Mouse (Mus musculus) heart, adult 18-20 months (tissue): ENCODE results near the gene Hoxb5. TPM values are rescaled to one million over a fixed set of nuclear protein-coding genes. Genes with fewer than 3 reads are reported as not detected.

ENCODE experiments used
- DNase-seq, 2 experiments: peaks; one replicate each; pipeline ENCODE4 v3.0.0; 2021 to 2022; ENCODE audit warnings: mixed read lengths in 1 of 2
- total RNA-seq, 2 experiments: library from RNA; stranded (reverse); gene quantifications; 2 replicates each; pipeline ENCODE4 v1.2.3; 2021

Gene Hoxb5
- total RNA-seq, 2 experiments from 2014 or later: 0.12 to 0.21 TPM

- no peak for DNase-seq
Measured at GRCm38 (mm10) chr11:96272024-96272921, 30.9 kb upstream of the Hoxb5 start.

GRCm38 (mm10) chr11:96274428-96274827 is 28.7 kb upstream of the Hoxb5 start:
- no peak for DNase-seq

GRCm38 (mm10) chr11:96275896-96276295 is 27.2 kb upstream of the Hoxb5 start:
- DNase-seq: no peak

GRCm38 (mm10) chr11:96277151-96278044 is 25.7 kb upstream of the Hoxb5 start:
- no peak for DNase-seq

GRCm38 (mm10) chr11:96278324-96278723 is 24.8 kb upstream of the Hoxb5 start:
- DNase-seq: no peak

GRCm38 (mm10) chr11:96278773-96279172 is 24.4 kb upstream of the Hoxb5 start:
- peak; percentile 79 to 90 for DNase-seq

GRCm38 (mm10) chr11:96279421-96280233 is 23.5 kb upstream of the Hoxb5 start:
- no peak for DNase-seq

GRCm38 (mm10) chr11:96280399-96281378 is 22.4 kb upstream of the Hoxb5 start:
- no peak for DNase-seq

GRCm38 (mm10) chr11:96281396-96281795 is 21.7 kb upstream of the Hoxb5 start:
- DNase-seq: no peak

- DNase-seq: no peak
Measured at GRCm38 (mm10) chr11:96281855-96282570, 21.1 kb upstream of the Hoxb5 start, which contains the start of gene Hoxb8. Gene Hoxb8, plus strand, starts transcription at chr11:96281905.

GRCm38 (mm10) chr11:96282795-96283430 is 20.2 kb upstream of the Hoxb5 start:
- no peak for DNase-seq

- peak in 1 of 2 experiments; percentile 47 for DNase-seq
Measured at GRCm38 (mm10) chr11:96284041-96284749, 18.9 kb upstream of the Hoxb5 start.

- DNase-seq: no peak
Measured at GRCm38 (mm10) chr11:96284774-96285734, 18.1 kb upstream of the Hoxb5 start.

- DNase-seq: peak in 1 of 2 experiments; percentile 29
Measured at GRCm38 (mm10) chr11:96285771-96286738, 17.1 kb upstream of the Hoxb5 start, which contains the start of gene Hoxb7. Gene Hoxb7, plus strand, starts transcription at chr11:96286623.

- no peak for DNase-seq
Measured at GRCm38 (mm10) chr11:96286739-96287385, 16.3 kb upstream of the Hoxb5 start.

- no peak for DNase-seq
Measured at GRCm38 (mm10) chr11:96287411-96287810, 15.7 kb upstream of the Hoxb5 start.
